Mouse (Mus musculus): Measurements from ENCODE around the gene Tada2b. TPM values are rescaled to one million over a fixed set of nuclear protein-coding genes. Genes with fewer than 3 reads are reported as not detected.
A peak's percentile ranks its signal among the peaks of the same experiment; 100 is the strongest.

Gene Tada2b
- polyA plus RNA-seq, 1 experiment from 2014 or later: 2.7 TPM

DNA sequence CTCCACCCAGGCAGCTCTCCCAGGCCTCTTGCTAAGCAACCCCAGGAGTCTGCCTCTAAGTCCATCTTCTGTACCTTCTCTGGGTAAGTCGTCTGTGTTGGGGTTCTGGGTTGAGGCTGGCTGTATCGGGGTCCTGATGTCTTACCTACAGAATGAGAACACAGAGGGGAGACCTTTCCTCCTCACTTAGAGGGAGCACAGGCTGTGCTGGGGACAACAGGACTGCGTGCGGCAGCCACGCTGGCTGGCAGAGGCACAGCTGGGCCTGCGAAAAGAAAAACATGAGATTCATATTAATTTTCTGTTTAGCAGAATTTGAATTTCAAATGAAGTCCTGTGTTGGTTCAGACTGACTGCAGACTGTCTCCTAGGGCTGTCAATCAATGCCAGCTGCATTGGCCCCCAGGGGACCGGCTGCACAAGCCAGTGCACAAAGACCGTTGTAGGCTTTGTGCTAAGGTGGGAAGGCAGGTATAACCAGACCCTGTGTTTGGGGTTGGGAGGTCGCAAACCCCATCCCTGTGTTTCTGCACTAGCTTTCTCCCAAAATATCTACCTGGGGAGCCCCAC lies 49.6 kb downstream of the Tada2b start:
- 51% methylated on average over 9 of the region's 9 CpGs for WGBS
- H3K27me3 ChIP-seq: no peaks in the 10 kb centered on the region
- H3K9ac ChIP-seq (replicated peaks): 0 out of 2 replicates have a peak overlapping the region, but pooled peaks have one; percentile 12
- H3K27ac ChIP-seq (replicated peaks): peak overlapping the region; percentile 79
- peak; percentile 65 for ATAC-seq (ENCODE audit: low FRiP score, low read depth)
- 0 out of 2 replicates have a peak overlapping the region, but pooled peaks have one; percentile 13 for H3K4me2 ChIP-seq (replicated peaks)
- H3K4me1 ChIP-seq: peaks cover 24% of the 10 kb centered on the region; the same call in 1 of the 2 replicates
- no peaks in the 10 kb centered on the region for H3K36me3 ChIP-seq
- no peak overlapping the region for H3K4me3 ChIP-seq
- no peaks in the 10 kb centered on the region for H3K9me3 ChIP-seq

- no peak for ATAC-seq (ENCODE audit: low FRiP score, low read depth)
- Histone ChIP-seq H3K4me1 (peaks cover 28% of the 10 kb centered on the region; the same call in 1 of the 2 replicates), H3K4me2 (replicated peaks) (no peak overlapping the region), H3K27ac (replicated peaks) (no peak overlapping the region), H3K36me3 (no peaks in the 10 kb centered on the region), H3K9me3 (no peaks in the 10 kb centered on the region), H3K27me3 (no peaks in the 10 kb centered on the region; the same call in 1 of the 2 replicates), H3K4me3 (no peak overlapping the region), H3K9ac (replicated peaks) (no peak overlapping the region)
- 41% methylated on average over 2 of the region's 2 CpGs for WGBS
Observed at GRCm38 (mm10) chr5:36431711-36432110, 52.4 kb downstream of the Tada2b start.

GRCm38 (mm10) chr5:36429551-36429950 lies 54.5 kb downstream of the Tada2b start:
- peaks cover 21% of the 10 kb centered on the region; the same call in 1 of the 2 replicates for H3K4me1 ChIP-seq
- no peak overlapping the region for H3K27ac ChIP-seq (replicated peaks)
- H3K9ac ChIP-seq (replicated peaks): no peak overlapping the region
- no peak overlapping the region for H3K4me2 ChIP-seq (replicated peaks)
- no peaks in the 10 kb centered on the region for H3K9me3 ChIP-seq
- ATAC-seq (ENCODE audit: low FRiP score, low read depth): no peak
- peaks cover 3% of the 10 kb centered on the region; the same call in 1 of the 2 replicates for H3K27me3 ChIP-seq
- no peaks in the 10 kb centered on the region for H3K36me3 ChIP-seq
- WGBS: 94% methylated on average over 3 of the region's 3 CpGs
- H3K4me3 ChIP-seq: no peak overlapping the region

DNA sequence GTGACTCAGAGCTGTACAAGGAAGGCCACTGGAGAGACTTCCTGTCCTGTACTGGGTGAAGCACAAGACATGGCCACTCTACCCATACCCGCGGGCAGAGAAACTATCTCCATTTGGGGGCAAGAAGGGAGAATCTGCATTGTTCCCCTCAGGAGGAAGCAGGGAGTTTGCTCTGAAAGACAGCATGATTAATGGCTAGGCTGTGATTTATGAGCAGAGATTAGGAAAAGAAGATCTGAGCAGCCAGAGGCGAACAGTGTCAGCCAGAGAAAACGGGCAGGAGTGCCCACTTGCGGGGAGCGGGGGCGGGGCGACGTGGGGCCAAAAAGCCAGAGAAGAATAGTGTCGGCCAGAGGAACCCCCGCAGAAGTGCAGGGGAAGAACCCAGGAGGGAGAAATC lies 56.3 kb downstream of the Tada2b start:
- Histone ChIP-seq H3K4me3 (no peak overlapping the region), H3K4me1 (0 out of 2 replicates have a peak, but pooled peaks cover 12% of the 10 kb centered on the region), H3K9me3 (no peaks in the 10 kb centered on the region), H3K36me3 (no peaks in the 10 kb centered on the region), H3K9ac (replicated peaks) (no peak overlapping the region), H3K4me2 (replicated peaks) (no peak overlapping the region), H3K27me3 (peaks cover 3% of the 10 kb centered on the region; the same call in 1 of the 2 replicates), H3K27ac (replicated peaks) (no peak overlapping the region)
- WGBS: 60% methylated on average over 11 of the region's 11 CpGs
- no peak for ATAC-seq (ENCODE audit: low FRiP score, low read depth)

DNA sequence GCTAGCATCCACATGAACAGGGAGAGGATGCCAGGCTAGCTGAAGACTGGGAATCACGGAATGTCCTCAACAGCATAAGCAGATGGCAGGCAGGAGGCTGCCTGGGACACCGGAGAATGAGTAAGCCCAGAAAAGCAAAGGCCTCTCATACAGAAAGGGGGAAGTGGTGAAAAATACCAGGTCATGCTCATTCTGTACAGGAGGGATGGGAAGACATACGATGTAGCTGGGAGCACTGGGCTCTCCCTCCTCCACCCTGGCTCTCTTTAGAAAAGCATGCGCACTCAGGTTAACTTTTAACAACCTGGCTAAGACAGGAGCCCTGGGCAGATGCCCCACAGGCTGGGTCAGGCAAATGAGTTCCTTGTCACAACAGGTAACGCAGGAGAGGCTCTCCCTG lies 57.7 kb downstream of the Tada2b start:
- Histone ChIP-seq H3K36me3 (no peaks in the 10 kb centered on the region), H3K4me2 (replicated peaks) (no peak overlapping the region), H3K27me3 (peaks cover 3% of the 10 kb centered on the region; the same call in 1 of the 2 replicates), H3K27ac (replicated peaks) (no peak overlapping the region), H3K4me3 (no peak overlapping the region), H3K4me1 (0 out of 2 replicates have a peak, but pooled peaks cover 12% of the 10 kb centered on the region), H3K9ac (replicated peaks) (no peak overlapping the region), H3K9me3 (no peaks in the 10 kb centered on the region)
- WGBS: 85% methylated on average over 5 of the region's 5 CpGs
- no peak for ATAC-seq (ENCODE audit: low FRiP score, low read depth)

DNA sequence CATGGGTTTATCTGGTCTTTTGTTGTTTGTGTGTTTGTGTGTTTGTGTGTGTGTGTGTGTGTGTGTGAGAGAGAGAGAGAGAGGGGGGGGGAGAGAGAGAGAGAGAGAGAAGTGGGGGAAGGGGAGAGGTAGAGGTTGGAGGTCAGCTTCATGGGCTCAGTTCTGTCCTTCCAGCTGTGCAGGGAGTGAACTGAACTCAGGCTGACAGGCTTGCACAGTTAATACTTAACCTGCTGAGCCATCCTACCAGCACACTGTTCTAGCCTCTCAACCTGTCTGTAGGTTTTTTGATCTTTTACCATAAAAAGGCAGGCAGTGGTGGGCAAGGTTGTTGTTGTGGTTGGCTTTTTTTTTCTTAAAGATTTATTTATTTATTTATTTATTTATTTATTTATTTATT lies 59.4 kb downstream of the Tada2b start:
- Histone ChIP-seq H3K9ac (replicated peaks) (no peak overlapping the region), H3K36me3 (no peaks in the 10 kb centered on the region), H3K27me3 (peaks cover 3% of the 10 kb centered on the region; the same call in 1 of the 2 replicates), H3K4me3 (no peak overlapping the region), H3K4me2 (replicated peaks) (no peak overlapping the region), H3K4me1 (0 out of 2 replicates have a peak, but pooled peaks cover 4% of the 10 kb centered on the region), H3K9me3 (no peaks in the 10 kb centered on the region), H3K27ac (replicated peaks) (no peak overlapping the region)
- ATAC-seq (ENCODE audit: low FRiP score, low read depth): no peak

Other genes starting within 250 kb of the Tada2b start
- 13.2 and 17.4 TPM in 2 replicates for gene Sorcs2, start 86.1 kb downstream of the Tada2b start, polyA plus RNA-seq (2016; fragmentation: Nextera tagmentation; extraction: Ambion mirVana)
- gene Grpel1, start 19.3 kb downstream of the Tada2b start, polyA plus RNA-seq (2016; fragmentation: Nextera tagmentation; extraction: Ambion mirVana): 45.4 and 49.3 TPM in 2 replicates
- 4.2 and 5.3 TPM in 2 replicates for gene Ccdc96, start 303 bp upstream of the Tada2b start, polyA plus RNA-seq (2016; fragmentation: Nextera tagmentation; extraction: Ambion mirVana)
- 52.5 and 52.7 TPM in 2 replicates for gene Tbc1d14, start 109.0 kb upstream of the Tada2b start, polyA plus RNA-seq (2016; fragmentation: Nextera tagmentation; extraction: Ambion mirVana)
- 44.6 and 50.3 TPM in 2 replicates for gene D5Ertd579e, start 211.7 kb upstream of the Tada2b start, polyA plus RNA-seq (2016; fragmentation: Nextera tagmentation; extraction: Ambion mirVana)

Data from midbrain, embryonic 12.5 days (tissue).